Mouse (Mus musculus) hindbrain, embryonic 13.5 days (tissue): ENCODE results near the gene Bfar. TPM values are rescaled to one million over a fixed set of nuclear protein-coding genes. Genes with fewer than 3 reads are reported as not detected.
A peak's percentile ranks its signal among the peaks of the same experiment; 100 is the strongest.
"Not testable (repeated sequence)": the region's sequence is repeated elsewhere in the genome, so short reads cannot be mapped to it uniquely, and the experiment has no call there.

ENCODE experiments used
- ATAC-seq: fragments of 200-750 bp; cut with Nextera tagmentation; 2 replicates; pipeline ENCODE4 v1.8.0; 2017; ENCODE audit warnings: moderate TSS enrichment; ENCODE audit not compliant: low FRiP score
- H3K27ac ChIP-seq: fragments of 300-500 bp; sonication (generic); 2 replicates; pipeline ENCODE4 v1.5.1; 2015; ENCODE audit warnings: inconsistent platforms, mild to moderate bottlenecking, moderate library complexity
- H3K27me3 ChIP-seq: fragments of 300-500 bp; sonication (generic); 2 replicates; pipeline ENCODE4 v1.6.1; 2015; ENCODE audit warnings: mild to moderate bottlenecking, inconsistent platforms
- H3K36me3 ChIP-seq: fragments of 300-500 bp; sonication (generic); 2 replicates; pipeline ENCODE4 v1.6.1; 2015; ENCODE audit warnings: mild to moderate bottlenecking, inconsistent platforms
- H3K4me1 ChIP-seq: fragments of 300-500 bp; sonication (generic); replicated peaks from 2 replicates; pipeline ENCODE4 v1.6.1; 2015; ENCODE audit warnings: inconsistent platforms
- H3K4me2 ChIP-seq: fragments of 300-500 bp; sonication (generic); 2 replicates; pipeline ENCODE4 v1.6.1; 2015; ENCODE audit warnings: inconsistent platforms, mild to moderate bottlenecking, moderate library complexity
- H3K4me3 ChIP-seq: fragments of 300-500 bp; sonication (generic); 2 replicates; pipeline ENCODE4 v1.5.1; 2015; ENCODE audit warnings: mild to moderate bottlenecking, inconsistent platforms
- H3K9ac ChIP-seq: fragments of 300-500 bp; sonication (generic); 2 replicates; pipeline ENCODE4 v1.6.1; 2015; ENCODE audit warnings: mild to moderate bottlenecking, inconsistent platforms
- H3K9me3 ChIP-seq: fragments of 300-500 bp; sonication (generic); 2 replicates; pipeline ENCODE4 v1.6.1; 2016; ENCODE audit warnings: inconsistent platforms
- WGBS: fragments of 180-500 bp; shearing (Covaris S2); methylation state at CpG from one replicate; pipeline ENCODE4 v1.1.7; 2015; 5-methylcytosine and 5-hydroxymethylcytosine counted together
- polyA plus RNA-seq: library from polyadenylated mRNA; unstranded; fragments of >200 nt; fragmentation: Nextera tagmentation; extraction: Ambion mirVana; gene quantifications from 2 replicates; pipeline ENCODE4 v1.2.1, GENCODE M21; 2015

Gene Bfar
- polyA plus RNA-seq, 1 experiment from 2014 or later, result 51.5 TPM

- not testable (repeated sequence) for H3K27ac ChIP-seq, ATAC-seq, H3K9me3 ChIP-seq, H3K9ac ChIP-seq, H3K27me3 ChIP-seq, H3K36me3 ChIP-seq
- Histone ChIP-seq H3K4me3 (peak overlapping the region; percentile 94), H3K4me2 (peak overlapping the region; percentile 58), H3K4me1 (peaks cover 30% of the 10 kb centered on the region)
- WGBS, result 78% methylated on average over 5 of the region's 5 CpGs
Measured at GRCm38 (mm10) chr16:13670896-13671295, 762 bp upstream of the Bfar start.

GRCm38 (mm10) chr16:13672386-13672898 is 784 bp downstream of the Bfar start:
- WGBS, result 2% methylated on average over 20 of the region's 20 CpGs
- Histone ChIP-seq H3K4me1 (peaks cover 23% of the 10 kb centered on the region), H3K4me2 (peak overlapping the region; percentile 83), H3K9ac (peak overlapping the region; percentile 96), H3K27ac (peak overlapping the region; percentile 89), H3K9me3 (no peaks in the 10 kb centered on the region), H3K27me3 (no peaks in the 10 kb centered on the region), H3K36me3 (peaks cover 9% of the 10 kb centered on the region), H3K4me3 (peak overlapping the region; percentile 94)
- ATAC-seq, result peak; percentile 2

GRCm38 (mm10) chr16:13673114-13673513 is 1.5 kb downstream of the Bfar start:
- peak overlapping the region; percentile 83 for H3K4me2 ChIP-seq
- no peak overlapping the region for H3K27ac ChIP-seq
- 79% methylated on average over 5 of the region's 5 CpGs for WGBS
- H3K9ac ChIP-seq, result no peak overlapping the region
- no peaks in the 10 kb centered on the region for H3K27me3 ChIP-seq
- no peak for ATAC-seq
- H3K36me3 ChIP-seq, result peaks cover 15% of the 10 kb centered on the region
- peaks cover 22% of the 10 kb centered on the region for H3K4me1 ChIP-seq
- no peaks in the 10 kb centered on the region for H3K9me3 ChIP-seq
- H3K4me3 ChIP-seq, result peak overlapping the region; percentile 94

- no peaks in the 10 kb centered on the region for H3K27me3 ChIP-seq
- no peak overlapping the region for H3K4me3 ChIP-seq
- no peak overlapping the region for H3K9ac ChIP-seq
- no peak overlapping the region for H3K27ac ChIP-seq
- WGBS, result 93% methylated on average over 3 of the region's 3 CpGs
- no peak for ATAC-seq
- no peaks in the 10 kb centered on the region for H3K9me3 ChIP-seq
- H3K4me1 ChIP-seq, result peaks cover 18% of the 10 kb centered on the region
- H3K36me3 ChIP-seq, result peaks cover 22% of the 10 kb centered on the region
- no peak overlapping the region for H3K4me2 ChIP-seq
Measured at GRCm38 (mm10) chr16:13674511-13674910, 2.9 kb downstream of the Bfar start.

DNA sequence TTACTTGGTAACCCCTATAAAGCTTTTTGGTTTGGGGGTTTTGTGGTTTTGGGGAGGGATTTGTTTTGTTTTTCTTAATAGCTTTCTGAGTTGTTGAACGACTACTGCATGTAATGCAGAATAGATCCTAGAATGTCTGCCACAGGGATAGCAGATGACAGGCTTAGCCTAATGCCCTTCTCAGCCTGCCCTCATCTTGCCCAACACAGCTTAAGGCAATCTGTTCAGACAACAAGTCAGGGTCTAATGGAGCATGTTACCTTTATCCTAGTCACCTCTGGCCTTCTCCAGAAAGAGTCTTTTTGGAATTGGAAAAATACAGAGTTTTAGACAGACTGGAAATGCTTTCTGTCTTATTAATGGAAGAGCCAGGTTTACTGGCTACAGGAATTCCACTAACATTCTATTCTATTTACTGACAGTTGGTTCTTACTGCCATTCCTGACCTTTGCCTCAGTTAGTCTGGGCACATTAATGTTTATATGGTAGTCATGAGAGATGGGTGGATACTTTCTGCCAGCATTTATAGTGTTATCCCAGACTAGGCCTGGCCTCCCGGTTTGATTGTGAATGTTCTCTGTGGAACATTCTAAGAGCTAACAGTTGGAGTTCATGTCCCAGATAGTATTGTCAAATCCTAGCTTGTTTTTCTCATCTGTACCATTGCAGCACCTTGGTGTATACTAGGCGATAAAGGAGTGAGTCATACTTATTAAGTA is 7.1 kb downstream of the Bfar start:
- Histone ChIP-seq H3K9ac (no peak overlapping the region), H3K27ac (no peak overlapping the region), H3K27me3 (no peaks in the 10 kb centered on the region), H3K4me1 (no peaks in the 10 kb centered on the region), H3K36me3 (peaks cover 31% of the 10 kb centered on the region), H3K4me2 (no peak overlapping the region), H3K9me3 (no peaks in the 10 kb centered on the region), H3K4me3 (no peak overlapping the region)
- 92% methylated on average over 3 of the region's 3 CpGs for WGBS
- no peak for ATAC-seq

- no peak overlapping the region for H3K27ac ChIP-seq
- WGBS, result 93% methylated on average over 7 of the region's 7 CpGs
- no peak overlapping the region for H3K4me2 ChIP-seq
- H3K9ac ChIP-seq, result no peak overlapping the region
- no peaks in the 10 kb centered on the region for H3K27me3 ChIP-seq
- no peak for ATAC-seq
- no peaks in the 10 kb centered on the region for H3K9me3 ChIP-seq
- H3K4me3 ChIP-seq, result no peak overlapping the region
- no peaks in the 10 kb centered on the region for H3K4me1 ChIP-seq
- peaks cover 89% of the 10 kb centered on the region for H3K36me3 ChIP-seq
Measured at GRCm38 (mm10) chr16:13698998-13699397, 27.3 kb downstream of the Bfar start.

- WGBS, result 97% methylated on average over 7 of the region's 7 CpGs
- ATAC-seq, result no peak
- Histone ChIP-seq H3K27me3 (no peaks in the 10 kb centered on the region), H3K9me3 (no peaks in the 10 kb centered on the region), H3K4me3 (no peak overlapping the region), H3K27ac (no peak overlapping the region), H3K36me3 (peaks cover 79% of the 10 kb centered on the region), H3K4me2 (no peak overlapping the region), H3K9ac (no peak overlapping the region), H3K4me1 (no peaks in the 10 kb centered on the region)
Measured at GRCm38 (mm10) chr16:13702184-13702583, 30.5 kb downstream of the Bfar start.

DNA sequence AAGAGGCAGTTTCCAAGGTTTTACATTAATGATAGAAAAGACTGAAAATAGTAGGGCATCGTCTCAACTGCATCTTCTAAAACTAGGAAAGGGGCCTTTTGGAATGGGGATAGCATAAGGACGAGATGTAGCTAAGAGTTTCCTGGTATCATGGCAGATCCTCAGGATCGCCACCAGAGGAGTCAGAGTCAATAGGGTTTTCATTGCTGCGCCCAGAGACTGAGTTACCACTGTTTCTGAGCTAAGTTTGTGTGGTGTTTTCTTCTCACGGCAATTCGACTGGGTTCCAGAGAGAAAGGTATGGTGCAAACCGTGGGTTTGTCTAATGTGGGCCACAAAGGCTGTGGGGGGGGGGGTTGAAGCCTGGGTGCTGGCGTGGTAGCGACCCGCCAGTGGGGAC is 33.0 kb downstream of the Bfar start:
- Histone ChIP-seq H3K4me1 (no peaks in the 10 kb centered on the region), H3K27ac (no peak overlapping the region), H3K9me3 (no peaks in the 10 kb centered on the region), H3K9ac (no peak overlapping the region), H3K27me3 (no peaks in the 10 kb centered on the region), H3K4me3 (no peak overlapping the region), H3K36me3 (peaks cover 63% of the 10 kb centered on the region), H3K4me2 (no peak overlapping the region)
- no peak for ATAC-seq
- 96% methylated on average over 10 of the region's 10 CpGs for WGBS

- Histone ChIP-seq H3K4me3 (no peak overlapping the region), H3K36me3 (no peaks in the 10 kb centered on the region), H3K4me1 (no peaks in the 10 kb centered on the region), H3K27ac (no peak overlapping the region), H3K9ac (no peak overlapping the region), H3K9me3 (no peaks in the 10 kb centered on the region), H3K27me3 (no peaks in the 10 kb centered on the region), H3K4me2 (no peak overlapping the region)
- 91% methylated on average over 3 of the region's 3 CpGs for WGBS
- ATAC-seq, result no peak
Measured at GRCm38 (mm10) chr16:13714910-13715309, 43.3 kb downstream of the Bfar start.

- WGBS, result 97% methylated on average over 2 of the region's 2 CpGs
- Histone ChIP-seq H3K4me3 (no peak overlapping the region), H3K9me3 (no peaks in the 10 kb centered on the region), H3K36me3 (no peaks in the 10 kb centered on the region), H3K27ac (no peak overlapping the region), H3K27me3 (no peaks in the 10 kb centered on the region), H3K9ac (no peak overlapping the region), H3K4me2 (no peak overlapping the region), H3K4me1 (no peaks in the 10 kb centered on the region)
- ATAC-seq, result no peak
Measured at GRCm38 (mm10) chr16:13716821-13717553, 45.3 kb downstream of the Bfar start.

GRCm38 (mm10) chr16:13722937-13723336 is 51.3 kb downstream of the Bfar start:
- Histone ChIP-seq H3K36me3 (no peaks in the 10 kb centered on the region), H3K27ac (no peak overlapping the region), H3K4me1 (no peaks in the 10 kb centered on the region), H3K9ac (no peak overlapping the region), H3K4me3 (no peak overlapping the region), H3K27me3 (no peaks in the 10 kb centered on the region), H3K9me3 (no peaks in the 10 kb centered on the region), H3K4me2 (no peak overlapping the region)
- no peak for ATAC-seq
- WGBS, result 37% methylated on average over 10 of the region's 10 CpGs

DNA sequence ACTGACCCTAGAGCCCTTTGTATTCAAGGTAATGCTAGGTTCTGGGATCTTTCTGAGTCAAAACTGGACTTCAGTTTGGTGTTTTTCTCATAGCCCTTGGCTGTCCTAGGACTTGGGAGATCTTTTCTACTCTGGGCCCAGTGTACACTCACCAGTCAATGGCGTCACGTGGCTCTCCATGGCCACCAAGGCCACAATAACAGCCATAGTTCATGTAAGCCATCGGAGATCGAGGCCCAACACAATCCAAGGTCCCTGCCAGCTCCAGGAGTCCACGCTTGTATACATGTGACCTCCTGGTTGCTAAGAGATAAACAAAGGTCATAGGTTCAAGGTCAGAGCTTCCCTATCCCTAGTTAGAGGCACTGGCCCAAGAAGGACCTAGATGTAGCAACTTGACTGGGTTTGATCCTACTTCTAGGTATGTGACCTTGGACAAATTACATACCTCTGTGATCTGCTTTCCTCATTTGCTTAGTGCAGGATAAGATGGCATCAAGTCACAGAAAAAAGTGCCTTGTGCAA is 56.2 kb downstream of the Bfar start:
- Histone ChIP-seq H3K4me3 (no peak overlapping the region), H3K4me2 (no peak overlapping the region), H3K27ac (no peak overlapping the region), H3K27me3 (peaks cover 8% of the 10 kb centered on the region), H3K9ac (no peak overlapping the region), H3K36me3 (no peaks in the 10 kb centered on the region), H3K9me3 (no peaks in the 10 kb centered on the region), H3K4me1 (peaks cover 5% of the 10 kb centered on the region)
- 88% methylated on average over 5 of the region's 5 CpGs for WGBS
- no peak for ATAC-seq
